Mouse (Mus musculus) forebrain, embryonic 11.5 days (tissue): Measurements from ENCODE around the gene Inf2. TPM values are rescaled to one million over a fixed set of nuclear protein-coding genes. Genes with fewer than 3 reads are reported as not detected.
A peak's percentile ranks its signal among the peaks of the same experiment; 100 is the strongest.

Experiments
- ATAC-seq: fragments of 200-750 bp; cut with Nextera tagmentation; replicated peaks from 2 replicates; pipeline ENCODE4 v1.8.0; 2017; ENCODE audit warnings: moderate TSS enrichment; ENCODE audit not compliant: low FRiP score
- DNase-seq: peaks from one replicate; pipeline ENCODE4 v3.0.0-alpha.2; 2017; ENCODE audit warnings: low spot score
- H3K27ac ChIP-seq: fragments of 300-500 bp; sonication (generic); 2 replicates; pipeline ENCODE4 v1.5.1; 2014; ENCODE audit warnings: low read depth, low read length
- H3K27me3 ChIP-seq: fragments of 300-500 bp; sonication (generic); 2 replicates; pipeline ENCODE4 v1.6.1; 2014; ENCODE audit warnings: mild to moderate bottlenecking, low read length, mixed read lengths; ENCODE audit not compliant: control insufficient read depth, insufficient read depth
- H3K36me3 ChIP-seq: fragments of 300-500 bp; sonication (generic); 2 replicates; pipeline ENCODE4 v1.6.1; 2014; ENCODE audit warnings: mild to moderate bottlenecking, low read length, moderate library complexity, mixed read lengths; ENCODE audit not compliant: control insufficient read depth, insufficient read depth
- H3K4me1 ChIP-seq: fragments of 300-500 bp; sonication (generic); replicated peaks from 2 replicates; pipeline ENCODE4 v1.6.1; 2014; ENCODE audit warnings: low read length, mixed read lengths; ENCODE audit not compliant: control insufficient read depth, insufficient read depth
- H3K4me2 ChIP-seq: fragments of 300-500 bp; sonication (generic); 2 replicates; pipeline ENCODE4 v1.6.1; 2014; ENCODE audit warnings: low read depth, mild to moderate bottlenecking, low read length, moderate library complexity, mixed read lengths; ENCODE audit not compliant: severe bottlenecking
- H3K4me3 ChIP-seq: fragments of 300-500 bp; sonication (generic); 2 replicates; pipeline ENCODE4 v1.5.1; 2014; ENCODE audit warnings: low read depth, low read length
- H3K9ac ChIP-seq: fragments of 300-500 bp; sonication (generic); 2 replicates; pipeline ENCODE4 v1.6.1; 2014; ENCODE audit warnings: low read length
- H3K9me3 ChIP-seq: fragments of 300-500 bp; sonication (generic); 2 replicates; pipeline ENCODE4 v1.6.1; 2016; ENCODE audit warnings: low read length, mixed read lengths; ENCODE audit not compliant: control insufficient read depth
- WGBS: fragments of 180-500 bp; shearing (Covaris S2); extraction: QIAGEN DNeasy Blood & Tissue Kit; methylation state at CpG from one replicate; pipeline ENCODE4 v1.1.7; 2014; 5-methylcytosine and 5-hydroxymethylcytosine counted together
- polyA plus RNA-seq: library from polyadenylated mRNA; unstranded; fragments of >200 nt; fragmentation: Nextera tagmentation; extraction: Ambion mirVana; gene quantifications from 2 replicates; pipeline ENCODE4 v1.2.1, GENCODE M21; 2014

Inf2 gene
- polyA plus RNA-seq, 1 experiment from 2014 or later, result 1.6 TPM

DNA sequence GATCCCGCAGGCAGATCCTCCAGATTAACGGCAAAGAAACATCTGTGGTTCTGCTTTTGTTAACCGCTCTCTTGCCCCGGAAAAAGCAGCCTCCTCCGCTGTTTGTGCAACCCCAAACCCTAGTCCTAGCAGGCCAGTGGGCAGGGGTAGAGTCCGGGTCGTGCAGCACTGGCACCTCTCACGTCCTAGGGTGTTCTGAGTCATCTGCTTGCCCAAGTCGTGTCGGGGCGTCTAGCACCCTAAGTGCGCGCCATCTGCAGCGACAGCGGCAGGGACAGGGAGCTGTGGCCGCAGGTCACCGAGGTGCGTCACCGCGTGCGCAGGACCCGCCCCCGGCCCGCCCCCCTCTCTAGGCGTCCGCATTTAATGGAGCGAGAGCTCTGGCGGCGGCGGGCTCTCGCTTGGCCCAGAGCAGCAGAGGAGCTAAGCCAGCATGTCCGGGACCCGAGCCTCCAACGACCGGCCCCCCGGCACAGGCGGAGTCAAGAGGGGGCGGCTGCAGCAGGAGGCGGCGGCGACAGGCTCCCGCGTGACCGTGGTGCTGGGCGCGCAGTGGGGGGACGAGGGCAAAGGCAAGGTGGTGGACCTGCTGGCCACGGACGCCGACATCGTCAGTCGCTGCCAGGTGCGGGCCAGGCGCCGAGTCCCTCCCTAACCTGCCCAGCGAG, 31.2 kb downstream of the Inf2 start, which contains the start of gene Adssl1:
Adssl1 (plus strand) TSS at position 360 of the 668 bp plus-strand sequence.
- no peaks in the 10 kb centered on the region for H3K9me3 ChIP-seq
- peak; percentile 52 for ATAC-seq
- WGBS, result under 1% methylated on average over 55 of the region's 56 CpGs
- H3K4me2 ChIP-seq, result peak within 1 kb of the TSS; percentile 97
- peak; percentile 81 for DNase-seq
- H3K27ac ChIP-seq, result no peak within 1 kb of the TSS
- H3K36me3 ChIP-seq, result no peaks in the 10 kb centered on the region
- H3K9ac ChIP-seq, result peak within 1 kb of the TSS; percentile 72
- peaks cover 12% of the 10 kb centered on the region; the same call in 1 of the 2 replicates for H3K4me1 ChIP-seq
- H3K4me3 ChIP-seq, result peak within 1 kb of the TSS; percentile 48
- peaks cover 16% of the 10 kb centered on the region for H3K27me3 ChIP-seq

DNA sequence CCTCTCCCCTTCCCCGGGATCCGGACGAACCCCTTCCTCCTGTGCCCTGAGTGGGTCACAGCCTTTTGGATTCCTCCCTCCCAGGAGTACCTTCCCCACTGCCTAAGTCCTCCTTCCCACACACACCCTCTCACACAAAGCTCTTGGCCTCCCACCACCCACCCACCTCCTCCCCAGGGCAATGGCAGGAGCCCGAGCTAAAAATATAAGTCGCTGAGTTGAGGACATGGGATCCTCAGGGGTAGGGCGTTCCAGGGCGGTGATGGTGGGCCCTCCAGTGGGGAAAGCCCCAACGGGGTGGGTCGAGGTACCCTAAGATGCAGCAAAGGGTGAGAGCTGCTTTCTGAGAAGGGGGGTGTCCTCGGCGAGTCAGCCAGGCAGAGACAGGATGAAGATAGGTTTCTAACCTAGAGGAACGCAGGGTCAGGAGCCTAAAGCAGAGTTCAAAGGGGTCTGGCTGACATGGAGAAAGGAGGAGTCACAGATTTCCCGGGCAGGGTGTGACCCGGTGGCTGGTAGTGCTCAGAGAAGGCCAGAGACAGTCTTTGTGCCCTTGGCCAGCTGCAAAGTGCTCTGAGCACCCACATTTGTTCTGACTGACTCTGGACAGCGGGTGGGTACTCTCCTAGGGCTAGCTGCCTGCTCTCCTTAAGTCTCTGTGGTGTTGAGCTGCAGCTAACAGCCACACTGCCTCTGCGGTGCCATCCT, 31.9 kb downstream of the Inf2 start:
- peak overlapping the region; percentile 72 for H3K9ac ChIP-seq
- H3K9me3 ChIP-seq, result no peaks in the 10 kb centered on the region
- H3K36me3 ChIP-seq, result no peaks in the 10 kb centered on the region
- ATAC-seq (0 out of 2 replicates have a peak, but pooled peaks have one; percentile 1), DNase-seq (no peak)
- WGBS, result 12% methylated on average over 16 of the region's 16 CpGs
- peak overlapping the region; percentile 48 for H3K4me3 ChIP-seq
- H3K27me3 ChIP-seq, result peaks cover 16% of the 10 kb centered on the region
- peaks cover 12% of the 10 kb centered on the region; the same call in 1 of the 2 replicates for H3K4me1 ChIP-seq
- H3K4me2 ChIP-seq, result peak overlapping the region; percentile 97
- no peak overlapping the region for H3K27ac ChIP-seq

DNA sequence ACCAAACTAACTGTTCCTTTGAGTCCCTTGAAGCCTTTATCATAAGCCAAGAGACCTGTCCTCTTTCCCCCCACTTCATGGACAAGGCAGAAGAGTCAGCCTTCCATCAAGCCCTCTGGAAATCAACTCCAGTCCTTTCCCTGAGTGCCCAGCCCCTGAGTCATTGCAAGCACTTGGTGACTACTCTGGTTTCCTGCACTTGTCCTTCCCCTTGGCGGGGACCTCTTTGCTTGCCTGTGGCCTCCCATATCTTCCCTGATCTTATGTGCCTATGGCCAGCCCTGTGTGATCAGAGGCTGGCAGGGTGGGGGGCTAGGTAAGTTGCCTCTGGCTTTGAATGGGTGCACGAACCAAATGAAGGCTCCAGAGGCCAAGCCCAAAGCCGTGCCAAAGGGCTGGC, 33.3 kb downstream of the Inf2 start:
- Histone ChIP-seq H3K4me2 (no peak overlapping the region), H3K9ac (no peak overlapping the region), H3K27ac (no peak overlapping the region), H3K36me3 (no peaks in the 10 kb centered on the region), H3K27me3 (peaks cover 16% of the 10 kb centered on the region), H3K4me3 (no peak overlapping the region), H3K4me1 (peaks cover 12% of the 10 kb centered on the region; the same call in 1 of the 2 replicates), H3K9me3 (no peaks in the 10 kb centered on the region)
- DNase-seq, result no peak
- no peak for ATAC-seq
- 79% methylated on average over 3 of the region's 3 CpGs for WGBS

DNA sequence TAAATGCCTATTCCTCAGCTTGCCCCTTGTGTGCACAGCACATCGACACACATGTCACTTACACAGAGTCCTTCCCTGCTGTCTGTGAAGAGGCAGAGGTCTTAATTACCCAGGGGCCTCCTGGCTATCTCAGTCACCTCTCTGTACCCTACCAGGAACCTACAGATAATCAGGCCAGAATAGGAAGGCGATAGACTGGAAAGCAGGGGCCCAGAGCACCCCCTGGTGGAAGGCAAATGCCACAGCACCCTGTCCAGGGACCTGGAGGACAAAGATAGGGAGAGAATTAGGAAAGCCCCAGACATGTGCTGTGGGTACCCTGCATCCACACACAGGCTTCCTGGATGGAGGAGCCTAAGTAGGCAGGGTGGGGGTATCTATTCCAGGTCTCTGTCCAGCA, 35.2 kb downstream of the Inf2 start:
- H3K27ac ChIP-seq, result no peak overlapping the region
- no peak overlapping the region for H3K9ac ChIP-seq
- H3K4me1 ChIP-seq, result peaks cover 12% of the 10 kb centered on the region; the same call in 1 of the 2 replicates
- H3K36me3 ChIP-seq, result no peaks in the 10 kb centered on the region
- peaks cover 15% of the 10 kb centered on the region for H3K27me3 ChIP-seq
- no peak overlapping the region for H3K4me2 ChIP-seq
- no peaks in the 10 kb centered on the region for H3K9me3 ChIP-seq
- DNase-seq (peak; percentile 89), ATAC-seq (peak; percentile 34)
- H3K4me3 ChIP-seq, result no peak overlapping the region
- WGBS, result 23% methylated on average over 2 of the region's 2 CpGs

GRCm38 (mm10) chr12:112625700-112626099, 37.1 kb downstream of the Inf2 start:
- Histone ChIP-seq H3K27me3 (peaks cover 7% of the 10 kb centered on the region; the same call in 1 of the 2 replicates), H3K4me1 (peaks cover 4% of the 10 kb centered on the region), H3K36me3 (no peaks in the 10 kb centered on the region), H3K27ac (no peak overlapping the region), H3K4me3 (no peak overlapping the region), H3K4me2 (no peak overlapping the region), H3K9me3 (no peaks in the 10 kb centered on the region), H3K9ac (no peak overlapping the region)
- WGBS, result 88% methylated on average over 4 of the region's 4 CpGs
- ATAC-seq (no peak), DNase-seq (no peak)

DNA sequence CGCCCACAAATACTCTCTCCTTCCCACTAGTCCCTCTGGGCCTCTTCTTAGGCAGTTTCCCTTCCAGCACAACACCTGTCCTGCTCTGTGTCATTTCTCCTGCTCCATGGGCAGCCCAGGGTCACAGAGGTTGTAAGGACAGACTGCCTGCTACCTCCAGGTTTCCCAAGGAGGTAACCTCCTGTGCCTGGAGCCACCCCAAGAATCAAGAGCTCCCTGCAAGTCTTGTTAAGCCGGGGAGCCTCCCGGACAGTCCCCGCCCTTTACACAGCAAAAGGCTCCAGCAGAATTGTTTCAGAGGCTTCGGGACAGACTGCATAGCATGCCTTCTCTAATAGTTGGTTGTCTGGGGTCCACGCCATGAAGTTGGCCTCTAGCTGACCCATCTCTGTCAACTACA, 37.9 kb downstream of the Inf2 start:
- Histone ChIP-seq H3K27me3 (no peaks in the 10 kb centered on the region; the same call in 1 of the 2 replicates), H3K27ac (no peak overlapping the region), H3K4me1 (peaks cover 4% of the 10 kb centered on the region; the same call in 1 of the 2 replicates), H3K4me3 (no peak overlapping the region), H3K9me3 (no peaks in the 10 kb centered on the region), H3K9ac (no peak overlapping the region), H3K36me3 (no peaks in the 10 kb centered on the region), H3K4me2 (no peak overlapping the region)
- ATAC-seq (no peak), DNase-seq (no peak)
- 88% methylated on average over 6 of the region's 6 CpGs for WGBS

DNA sequence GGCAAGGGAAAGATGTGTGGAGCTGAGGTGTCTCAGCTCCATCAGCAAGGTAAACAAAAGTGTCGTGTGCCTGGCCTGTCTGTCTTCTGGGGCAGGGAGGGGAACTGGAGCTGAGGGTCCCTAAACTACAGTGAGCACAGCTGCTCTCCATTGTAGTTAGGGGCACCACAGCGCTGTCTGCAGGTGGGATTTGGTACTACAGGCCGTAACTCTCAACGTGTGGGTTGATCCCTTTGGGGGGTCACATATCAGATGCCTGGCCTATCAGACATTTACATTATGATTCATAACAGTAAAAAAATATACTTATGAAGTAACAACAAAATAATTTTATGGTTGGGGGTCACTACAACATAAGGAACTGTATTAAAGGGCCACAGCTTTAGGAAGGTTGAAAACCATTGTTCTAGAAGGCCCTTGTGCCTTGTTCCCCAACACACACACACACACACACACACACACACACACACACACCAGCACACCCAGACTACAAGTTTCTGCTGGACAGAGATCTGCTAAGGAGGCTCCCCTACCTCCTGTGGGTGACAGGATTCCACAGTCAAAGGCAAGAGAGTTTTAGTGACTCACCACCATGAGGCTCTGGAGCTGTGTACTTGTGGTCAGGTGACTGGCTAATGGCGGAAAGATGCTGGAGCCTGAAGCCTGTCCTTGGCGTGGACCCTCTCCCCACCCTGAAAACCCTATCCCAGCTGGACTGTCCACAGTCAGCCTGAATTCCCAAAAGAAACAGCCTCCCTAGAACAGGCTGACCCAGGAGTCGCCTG, 38.7 kb downstream of the Inf2 start:
- no peak overlapping the region for H3K27ac ChIP-seq
- DNase-seq (no peak), ATAC-seq (no peak)
- H3K4me1 ChIP-seq, result peaks cover 4% of the 10 kb centered on the region; the same call in 1 of the 2 replicates
- H3K4me2 ChIP-seq, result no peak overlapping the region
- 64% methylated on average over 7 of the region's 7 CpGs for WGBS
- no peak overlapping the region for H3K4me3 ChIP-seq
- no peak overlapping the region for H3K9ac ChIP-seq
- no peaks in the 10 kb centered on the region for H3K9me3 ChIP-seq
- H3K36me3 ChIP-seq, result no peaks in the 10 kb centered on the region
- no peaks in the 10 kb centered on the region for H3K27me3 ChIP-seq

DNA sequence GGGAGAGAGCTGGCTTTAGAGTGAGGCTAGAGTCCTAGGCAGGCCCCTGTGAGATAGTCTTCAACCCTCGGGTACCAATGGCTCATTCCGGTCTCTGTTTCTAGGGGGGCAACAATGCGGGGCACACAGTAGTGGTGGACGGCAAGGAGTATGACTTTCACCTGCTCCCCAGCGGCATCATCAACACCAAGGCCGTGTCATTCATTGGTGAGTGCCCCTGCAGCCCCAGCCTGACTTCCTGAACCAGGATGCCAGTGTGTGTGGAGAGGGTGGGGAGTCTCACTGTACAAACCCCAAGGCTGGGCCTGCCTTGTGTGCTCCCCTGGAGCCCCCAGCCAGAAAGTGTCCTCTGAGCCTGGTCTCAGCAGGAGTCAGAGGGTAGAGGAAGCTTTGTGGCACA, 39.6 kb downstream of the Inf2 start:
- no peak for ATAC-seq
- Histone ChIP-seq H3K4me1 (peaks cover 4% of the 10 kb centered on the region; the same call in 1 of the 2 replicates), H3K27ac (no peak overlapping the region), H3K4me3 (no peak overlapping the region), H3K27me3 (no peaks in the 10 kb centered on the region), H3K9ac (no peak overlapping the region), H3K36me3 (no peaks in the 10 kb centered on the region), H3K9me3 (no peaks in the 10 kb centered on the region), H3K4me2 (no peak overlapping the region)
- WGBS, result 95% methylated on average over 6 of the region's 6 CpGs
- no peak for DNase-seq
